Mouse (Mus musculus) B cell, adult 2 months (primary cell): ENCODE results near the gene Catsperg1.

Experiments
- DNase-seq, 2 experiments: peaks; one replicate each; pipeline ENCODE4 v3.0.0; 2022

Gene Catsperg1

GRCm38 (mm10) chr7:29134230-29134629 is 79.6 kb downstream of the Catsperg1 start:
- no peak for DNase-seq
